7 mouse cellular contexts compared by ENCODE assay signal in genomic region chr3:9546882-9547620, GRCm38 (mm10).
A peak's percentile ranks its signal among the peaks of the same experiment; 100 is the strongest.
DNase-seq lines count a peak whose midpoint lies in the region; ATAC-seq lines count a peak whose summit lies in the region.

No protein-coding gene starts in this region.

- WGBS in embryonic facial prominence, embryonic 12.5 days = 38% methylated on average over 15 of the region's 15 CpGs

- H3K9ac ChIP-seq in embryonic facial prominence, embryonic 12.5 days = no peak overlapping the region

- no peaks in the 10 kb centered on the region for H3K27me3 ChIP-seq in megakaryocyte, embryonic 14.5 days (replicated peaks)
- no peaks in the 10 kb centered on the region for H3K27me3 ChIP-seq in embryonic facial prominence, embryonic 12.5 days

- peak; percentile 18 to 41 for DNase-seq in kidney, postnatal 4 days
- peak; percentile 69 for DNase-seq in retina, postnatal 1 day
- no peak for DNase-seq in cerebellum, postnatal 4 days (ENCODE audit: low spot score in 2 of 2)
- DNase-seq in spleen, postnatal 14 days (ENCODE audit: low spot score in 2 of 2) = no peak

- ATAC-seq in megakaryocyte, adult 5-6 weeks (ENCODE audit: poor library complexity, severe bottlenecking) = no peak
- no peak for ATAC-seq in embryonic facial prominence, embryonic 12.5 days (ENCODE audit: insufficient number of reproducible peaks, insufficient read depth, low FRiP score, low TSS enrichment)

- H3K27ac ChIP-seq in embryonic facial prominence, embryonic 12.5 days = peak overlapping the region; percentile 57; the same call in 1 of the 2 replicates

- no peak overlapping the region; the same call in 1 of the 2 replicates for H3K4me2 ChIP-seq in embryonic facial prominence, embryonic 12.5 days (replicated peaks)

- peak overlapping the region; percentile 70 for H3K4me3 ChIP-seq in megakaryocyte, embryonic 14.5 days (replicated peaks)
- no peak overlapping the region for H3K4me3 ChIP-seq in embryonic facial prominence, embryonic 12.5 days

- no peaks in the 10 kb centered on the region for H3K9me3 ChIP-seq in megakaryocyte, embryonic 14.5 days
- H3K9me3 ChIP-seq in embryonic facial prominence, embryonic 12.5 days = no peaks in the 10 kb centered on the region

- H3K36me3 ChIP-seq in megakaryocyte, embryonic 14.5 days (replicated peaks; ENCODE audit: low read length) = no peaks in the 10 kb centered on the region
- no peaks in the 10 kb centered on the region for H3K36me3 ChIP-seq in embryonic facial prominence, embryonic 12.5 days

- H3K4me1 ChIP-seq in megakaryocyte, embryonic 14.5 days = peaks cover 75% of the 10 kb centered on the region
- peaks cover 26% of the 10 kb centered on the region for H3K4me1 ChIP-seq in embryonic facial prominence, embryonic 12.5 days

Comparison
In these comparisons a context has a peak if more than half of its experiments do, and no peak if none do; other contexts are left out.
1. DNase-seq: peak in kidney, postnatal 4 days (2 of 2) and retina, postnatal 1 day (single experiment); none in cerebellum, postnatal 4 days (0 of 2) and spleen, postnatal 14 days (0 of 2).